Mouse (Mus musculus) Patski (cell line): ENCODE measurements around the gene Ksr2. TPM values are rescaled to one million over a fixed set of nuclear protein-coding genes. Genes with fewer than 3 reads are reported as not detected.
"Not testable (repeated sequence)": the region's sequence is repeated elsewhere in the genome, so short reads cannot be mapped to it uniquely, and the experiment has no call there.

Experiments used
- ATAC-seq: fragments of 100-300 bp; one replicate; pipeline ENCODE4 v1.8.0; 2021
- CTCF ChIA-PET: fragments of 350-600 bp; sonication (Branson Sonifier 250); formaldehyde crosslinking; loops from one replicate; lab custom pipeline; 2022; ENCODE audit warnings: inconsistent platforms; lab: Charles Lee
- POLR2A ChIA-PET: fragments of 350-600 bp; sonication (Branson Sonifier 250); formaldehyde crosslinking; loops from one replicate; lab custom pipeline; 2022; ENCODE audit warnings: antibody characterized with exemption, inconsistent platforms; lab: Charles Lee
- DNase-seq: peaks from one replicate; pipeline ENCODE4 v3.0.0-alpha.2; 2011; ENCODE audit warnings: low read depth, low spot score
- H3K27me3 ChIP-seq: fragments of 371-371 bp; one replicate; pipeline ENCODE4 v1.5.1; 2021
- CTCF ChIP-seq: fragments of 100-300 bp; IDR thresholded peaks from one replicate; pipeline ENCODE4 v1.5.1; 2021
- in situ Hi-C: fragments of 300-500 bp; cut with MboI; formaldehyde crosslinking; loops from 3 replicates; pipeline ENCODE4 v1.11.1; 2018; ENCODE audit warnings: low pct_unique_long_range_greater_than_20kb, mixed read lengths
- polyA plus RNA-seq: library from polyadenylated mRNA; unstranded; gene quantifications from one replicate; pipeline ENCODE4 v1.2.3, GENCODE M21; 2021

The Ksr2 gene
- polyA plus RNA-seq, 1 experiment from 2014 or later, result not detected

DNA sequence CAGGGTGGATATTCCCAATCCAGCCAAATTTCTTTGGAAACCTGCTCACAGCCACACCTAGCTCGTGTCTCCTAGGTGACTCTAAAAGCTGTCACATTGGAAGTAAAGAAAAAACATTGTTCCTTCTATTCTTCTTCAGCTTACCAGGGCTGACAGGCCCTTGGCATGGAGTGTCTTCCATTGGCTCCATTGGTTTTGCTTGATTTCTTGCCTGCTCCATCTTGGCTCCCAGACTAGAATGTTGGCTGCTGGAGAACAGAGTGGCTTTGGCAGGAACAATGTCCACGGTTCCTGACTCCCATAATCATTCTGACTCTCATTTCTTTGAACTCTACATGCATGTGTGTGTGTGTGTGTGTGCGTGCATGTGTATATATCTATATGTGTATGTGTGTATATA lies 183.0 kb downstream of the Ksr2 start:
- H3K27me3 ChIP-seq, result peaks cover 12% of the 10 kb centered on the region
- TF ChIP-seq CTCF, result no peak
- CTCF ChIA-PET, result no interaction called here
- DNase-seq, result no peak
- in situ Hi-C loops, result no loop called here
- no peak for ATAC-seq
- POLR2A ChIA-PET, result no interaction called here

DNA sequence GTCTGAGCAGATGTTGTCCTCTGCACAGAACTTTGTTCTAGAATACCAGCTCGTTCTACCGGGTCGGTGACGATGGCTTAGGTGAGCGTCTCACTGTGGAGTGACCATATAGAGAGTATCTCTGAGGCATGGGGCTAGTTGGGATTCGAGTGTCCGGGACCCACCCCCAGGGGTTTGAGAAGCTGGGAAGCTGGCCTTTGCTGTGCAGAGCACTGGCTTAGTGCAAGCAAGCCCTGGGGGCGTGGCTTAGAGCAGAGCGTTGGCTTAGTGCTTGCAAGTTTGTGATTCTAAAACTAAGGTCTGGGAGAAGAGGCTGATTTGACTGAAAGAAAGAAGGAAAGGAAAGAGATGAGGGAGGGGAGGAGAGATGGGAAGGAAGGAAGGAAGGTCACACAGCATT lies 188.2 kb downstream of the Ksr2 start:
- H3K27me3 ChIP-seq, result peaks cover 11% of the 10 kb centered on the region
- ChIA-PET CTCF (no interaction called here), POLR2A (no interaction called here)
- DNase-seq, result no peak
- no peak for TF ChIP-seq CTCF
- in situ Hi-C loops, result no loop called here
- no peak for ATAC-seq

DNA sequence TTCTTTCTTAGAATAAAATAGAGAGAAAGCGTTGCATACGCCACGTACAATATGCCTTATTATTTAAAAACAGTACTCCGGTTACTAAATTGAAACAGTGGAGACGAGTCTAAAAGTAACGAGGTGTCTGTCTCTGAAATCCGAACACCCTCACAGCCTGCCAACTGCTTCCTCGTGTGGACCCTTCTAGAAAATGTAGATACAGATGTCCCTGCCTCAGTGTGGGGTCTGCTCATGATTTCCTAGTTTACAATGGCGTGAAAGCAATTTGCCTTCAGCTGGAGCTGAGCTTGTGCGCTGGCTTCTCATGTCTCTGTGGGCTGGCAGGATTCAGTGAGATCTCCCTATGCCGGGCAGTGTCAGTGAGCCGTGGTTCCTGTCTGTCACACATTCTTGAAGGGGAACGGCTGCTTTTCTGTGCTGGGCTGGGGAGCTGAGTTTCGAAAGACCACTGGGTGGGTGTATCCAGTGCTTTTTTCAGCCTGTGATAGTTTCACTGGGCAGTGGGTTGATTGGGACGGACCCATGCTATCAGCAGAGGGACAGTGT lies 194.0 kb downstream of the Ksr2 start:
- in situ Hi-C loops, result no loop called here
- POLR2A ChIA-PET, result no interaction called here
- ATAC-seq, result no peak
- DNase-seq, result no peak
- CTCF ChIA-PET, result no interaction called here
- TF ChIP-seq CTCF, result no peak
- H3K27me3 ChIP-seq, result no peaks in the 10 kb centered on the region

DNA sequence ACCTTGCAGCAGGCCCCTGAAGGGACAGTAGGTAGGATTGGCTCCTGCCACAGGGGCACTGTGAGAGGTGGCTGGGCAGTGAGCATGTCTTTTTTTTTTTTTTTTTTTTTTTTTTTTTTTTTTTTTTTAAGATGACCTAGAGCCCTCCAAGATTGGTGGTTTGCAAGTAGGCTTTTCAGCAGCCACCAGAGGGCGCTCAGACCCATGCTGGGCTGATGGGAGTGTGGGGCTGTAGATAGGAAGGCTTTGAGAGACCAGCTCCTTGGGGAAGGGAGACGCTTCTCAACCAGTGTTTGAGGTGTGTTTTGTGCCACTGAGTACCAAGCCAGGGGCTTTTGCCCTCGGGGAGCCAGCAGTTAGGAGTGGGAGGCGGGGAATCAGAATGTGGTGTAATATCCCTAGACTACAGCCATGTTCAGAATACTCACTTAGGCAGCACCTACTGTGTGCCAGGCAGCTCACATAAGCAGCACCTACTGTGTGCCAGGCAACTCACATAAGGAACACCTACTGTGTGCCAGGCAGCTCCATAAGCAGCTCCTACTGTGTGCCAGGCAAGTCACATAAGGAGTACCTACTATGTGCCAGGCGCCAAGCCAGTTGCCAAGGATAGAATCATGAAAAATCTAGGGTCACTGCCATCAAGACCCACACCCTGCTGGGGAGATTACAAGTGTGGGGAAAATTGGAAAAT lies 200.7 kb downstream of the Ksr2 start:
- no peak for TF ChIP-seq CTCF
- no peaks in the 10 kb centered on the region for H3K27me3 ChIP-seq
- ChIA-PET CTCF (interaction anchor here (2.0 kb wide), 1 partner anchor 9 kb away, joined by 4 read pairs; no protein-coding TSS in a partner anchor), POLR2A (no interaction called here)
- ATAC-seq (no peak), DNase-seq (no peak)
- in situ Hi-C loops, result no loop called here

DNA sequence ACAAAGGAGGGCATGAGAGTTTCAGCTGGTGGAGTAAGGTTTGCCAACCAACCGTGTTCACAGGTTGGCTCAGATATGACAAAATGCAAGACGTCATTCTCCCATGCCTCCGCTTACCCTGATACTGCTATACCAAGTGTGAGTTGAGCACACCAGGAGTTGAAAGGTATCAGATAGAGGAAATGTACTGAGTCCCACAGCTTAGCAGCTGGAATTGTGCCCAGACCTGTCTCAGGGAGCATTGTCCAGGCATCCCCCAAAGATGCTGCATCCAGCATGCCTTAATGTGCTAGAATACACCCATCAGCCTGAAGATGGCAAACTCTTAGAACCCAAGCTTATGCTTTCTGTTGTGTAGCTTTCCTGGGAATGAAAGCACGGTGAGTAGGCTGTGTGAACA lies 206.5 kb downstream of the Ksr2 start:
- no peak for DNase-seq
- no peak for ATAC-seq
- ChIA-PET CTCF (no interaction called here), POLR2A (no interaction called here)
- H3K27me3 ChIP-seq, result no peaks in the 10 kb centered on the region
- in situ Hi-C loops, result no loop called here
- no peak for TF ChIP-seq CTCF

DNA sequence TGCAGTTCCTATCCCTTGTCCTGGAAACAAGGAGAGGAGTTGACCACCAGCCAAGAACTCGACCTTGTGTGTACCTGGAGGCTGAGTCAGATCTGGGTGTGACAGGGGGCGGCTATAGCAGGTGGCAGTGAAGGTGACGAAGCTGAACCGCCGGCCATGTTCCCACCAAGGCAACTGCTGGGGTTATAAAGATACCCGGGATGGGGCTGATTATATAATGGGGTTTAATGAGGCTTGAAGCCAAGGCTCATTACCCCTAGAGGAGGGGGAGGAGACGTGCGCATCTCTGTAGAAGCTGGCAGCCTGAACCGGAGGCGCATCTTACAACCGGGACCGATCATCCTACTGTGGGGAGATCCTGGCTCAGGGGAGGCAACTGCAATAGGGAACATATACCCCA lies 208.4 kb downstream of the Ksr2 start:
- no peak for DNase-seq
- ChIA-PET POLR2A (no interaction called here), CTCF (no interaction called here)
- TF ChIP-seq CTCF, result no peak
- in situ Hi-C loops, result no loop called here
- peaks cover 6% of the 10 kb centered on the region for H3K27me3 ChIP-seq
- ATAC-seq, result no peak

DNA sequence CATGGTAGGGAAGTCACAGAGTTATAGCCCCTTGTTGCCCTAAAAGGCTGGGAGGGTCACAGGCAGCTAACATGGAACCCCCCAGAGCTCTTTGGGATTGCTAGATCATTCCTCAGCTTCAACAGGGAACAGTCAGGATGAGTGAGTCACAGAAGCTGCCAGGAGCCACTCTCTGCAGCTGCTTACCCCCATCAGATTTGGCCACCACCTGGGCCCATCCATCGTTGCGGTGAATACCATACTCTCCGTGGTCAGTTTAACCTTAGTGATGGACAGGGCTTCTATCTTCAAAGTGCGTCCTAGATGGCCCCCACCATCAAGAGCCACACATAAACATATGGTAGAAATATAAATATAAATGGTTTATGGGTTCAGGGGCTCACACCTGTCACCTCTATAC lies 209.4 kb downstream of the Ksr2 start:
- DNase-seq, POLR2A ChIA-PET, in situ Hi-C loops, ATAC-seq, CTCF ChIA-PET, H3K27me3 ChIP-seq: not testable (repeated sequence)

DNA sequence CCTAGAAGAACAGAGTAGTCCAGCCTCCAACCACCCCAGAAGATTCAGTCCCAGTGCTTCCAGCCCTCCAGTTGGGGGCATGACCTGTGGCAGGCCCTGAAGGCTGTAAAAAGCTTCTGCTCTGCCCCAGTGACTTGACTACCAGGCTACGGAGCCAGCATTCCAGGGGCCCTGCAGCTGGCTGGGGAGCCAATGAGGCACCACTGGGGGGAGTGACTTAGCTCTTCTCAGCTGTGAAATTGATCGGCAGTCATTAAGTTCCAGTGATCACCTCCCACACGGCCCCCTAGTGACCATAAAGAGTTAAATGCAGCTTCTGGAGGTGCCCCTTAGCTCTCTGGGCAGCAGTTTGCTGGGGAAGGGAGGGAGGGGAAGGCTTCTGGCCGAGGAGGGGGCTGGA lies 213.1 kb downstream of the Ksr2 start:
- ATAC-seq (no peak), DNase-seq (no peak)
- CTCF ChIA-PET, result no interaction called here
- in situ Hi-C loops, result no loop called here
- POLR2A ChIA-PET, result no interaction called here
- H3K27me3 ChIP-seq, result peaks cover 6% of the 10 kb centered on the region
- TF ChIP-seq CTCF, result no peak

DNA sequence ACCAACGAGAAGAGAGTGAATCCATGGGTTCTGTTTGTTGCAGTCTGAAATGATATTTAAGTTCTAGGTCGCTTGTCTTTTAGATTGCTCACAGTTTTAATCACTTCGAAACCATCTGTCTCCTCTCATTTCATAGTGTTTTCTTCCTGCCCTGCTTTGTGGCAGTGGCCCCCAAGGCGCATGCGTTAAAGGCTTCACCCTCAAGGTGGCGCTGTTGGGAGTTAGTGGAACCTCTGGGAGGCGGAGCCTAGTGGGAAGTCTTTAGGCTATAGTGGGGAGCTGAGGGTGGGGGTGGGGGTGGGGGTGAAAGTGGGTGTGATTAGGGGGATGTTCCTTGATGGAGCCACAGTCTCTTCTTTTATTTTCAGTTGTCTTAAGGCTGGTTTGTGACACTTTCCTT lies 214.6 kb downstream of the Ksr2 start:
- POLR2A ChIA-PET, result no interaction called here
- DNase-seq (no peak), ATAC-seq (no peak)
- peaks cover 6% of the 10 kb centered on the region for H3K27me3 ChIP-seq
- in situ Hi-C loops, result no loop called here
- TF ChIP-seq CTCF, result no peak
- CTCF ChIA-PET, result no interaction called here

DNA sequence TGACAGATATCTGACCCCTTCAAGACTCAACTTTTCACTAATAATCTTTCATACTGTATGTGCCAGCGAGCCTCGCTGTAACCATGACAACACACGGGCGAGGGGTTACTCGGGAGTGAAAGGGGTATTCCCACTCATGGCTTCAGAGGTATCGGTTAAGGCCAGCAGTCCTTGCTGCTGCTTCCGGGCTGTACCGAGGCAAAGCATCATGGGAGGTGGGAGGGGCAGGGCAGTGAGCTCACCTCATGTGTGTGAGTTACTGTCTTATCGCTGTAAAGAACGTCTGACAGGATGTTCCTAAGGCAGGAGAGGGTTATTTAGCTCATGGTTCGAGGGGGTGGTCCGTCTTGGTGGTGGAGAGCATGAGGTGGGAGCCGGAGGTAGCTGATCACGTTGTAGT lies 215.8 kb downstream of the Ksr2 start:
- in situ Hi-C loops, result no loop called here
- ATAC-seq, result no peak

DNA sequence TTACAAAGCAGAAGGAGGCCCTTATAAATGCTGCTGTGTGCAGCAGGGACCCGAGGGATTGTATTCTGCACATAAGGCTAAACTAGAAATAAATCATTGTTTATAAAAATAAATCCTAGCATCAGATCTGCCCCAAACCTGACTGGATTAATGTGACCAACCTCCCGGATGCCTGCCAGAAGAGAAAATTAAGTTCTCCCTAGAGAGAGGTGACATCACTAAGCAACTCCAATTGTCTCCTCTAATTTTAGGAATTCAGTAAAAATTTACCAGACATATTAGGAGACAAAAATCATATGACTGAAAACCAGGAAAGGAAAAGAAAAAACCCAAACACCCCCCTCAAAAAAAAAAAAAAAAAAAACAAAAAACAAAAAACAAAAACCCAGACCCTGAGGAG lies 221.4 kb downstream of the Ksr2 start:
- DNase-seq, result no peak
- POLR2A ChIA-PET, result no interaction called here
- CTCF ChIA-PET, result no interaction called here
- in situ Hi-C loops, result no loop called here
- no peak for ATAC-seq
- peaks cover 5% of the 10 kb centered on the region for H3K27me3 ChIP-seq
- TF ChIP-seq CTCF, result no peak

More for the DNA sequence above, 215.8 kb downstream of the Ksr2 start:
- DNase-seq, result no peak
- POLR2A ChIA-PET, result no interaction called here
- CTCF ChIA-PET, result no interaction called here
- TF ChIP-seq CTCF, result no peak
- peaks cover 7% of the 10 kb centered on the region for H3K27me3 ChIP-seq

DNA sequence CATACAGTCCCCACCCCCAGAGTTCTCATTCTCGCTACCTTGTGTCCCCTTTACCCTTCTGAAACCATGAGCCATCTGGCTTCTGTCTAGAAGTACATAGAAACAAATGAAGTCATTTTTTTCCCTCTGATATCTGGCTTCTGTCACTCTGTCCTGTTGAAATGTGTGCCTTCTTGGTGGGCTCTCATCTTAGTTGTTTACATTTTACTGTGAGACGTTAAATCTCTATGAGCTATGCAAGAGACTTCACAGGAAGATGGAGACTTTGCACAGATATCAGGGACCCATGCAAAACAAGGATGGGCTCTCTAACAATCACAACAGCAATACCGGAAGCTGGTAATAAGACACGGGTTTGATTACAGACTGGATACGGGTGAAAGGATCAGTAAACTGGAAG lies 222.0 kb downstream of the Ksr2 start:
- ChIA-PET POLR2A (no interaction called here), CTCF (no interaction called here)
- no peak for ATAC-seq
- no peak for DNase-seq
- peaks cover 5% of the 10 kb centered on the region for H3K27me3 ChIP-seq
- TF ChIP-seq CTCF, result no peak
- in situ Hi-C loops, result no loop called here
